Mouse (Mus musculus): ENCODE measurements at regions not wholly inside any gene's neighbourhood (a gene's known extent, or its start where the extent isn't known, plus 50 kb on each side); places are given as distances from the start of the nearest gene placed in this dataset.

DNA sequence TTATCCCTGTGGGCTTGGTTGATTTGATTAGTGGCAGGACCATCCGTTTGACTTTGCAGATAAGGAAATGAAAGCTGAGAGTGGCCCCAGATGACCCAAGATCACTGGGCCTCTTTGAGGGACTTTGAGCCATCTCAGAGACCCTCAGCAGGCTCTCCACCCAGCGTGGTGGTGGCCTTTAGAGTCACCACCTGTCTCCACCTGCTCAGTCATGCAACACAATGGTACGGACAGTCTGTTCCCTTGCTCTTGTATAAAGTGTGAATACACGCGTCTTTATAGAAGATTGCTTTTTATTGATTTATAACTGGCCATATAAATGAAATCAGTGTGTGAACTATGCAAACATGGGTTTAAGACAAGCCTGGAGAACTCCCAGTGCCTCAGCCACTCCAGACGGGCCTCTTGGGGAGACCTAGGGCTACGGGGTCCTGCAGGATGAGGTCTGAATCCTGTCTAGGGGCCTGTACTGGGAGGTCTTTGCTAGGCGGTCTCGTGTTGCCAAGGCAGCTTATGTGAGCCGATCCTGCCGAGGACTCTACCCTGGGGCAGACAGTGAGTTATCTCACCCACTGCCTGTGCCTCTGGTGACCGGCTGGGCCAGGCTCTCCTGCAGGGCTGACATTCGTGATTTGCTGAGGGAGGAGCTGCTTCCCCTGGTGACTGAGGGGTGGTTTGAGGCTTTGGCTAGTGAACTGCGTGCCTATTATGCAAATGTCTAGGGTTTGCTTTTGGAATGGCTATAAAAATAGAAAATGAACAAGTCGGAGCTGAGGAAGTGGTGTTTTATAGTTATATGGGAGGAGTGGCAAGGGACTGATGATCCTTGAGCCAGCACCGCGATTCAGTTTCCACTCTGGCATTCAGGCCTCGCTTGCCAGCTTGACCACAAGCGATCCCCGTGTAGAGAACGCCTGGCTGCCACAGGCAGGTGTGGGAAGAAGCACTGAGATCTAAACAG lies 176.5 kb downstream of the Fam43a start:
- no peak for DNase-seq

DNA sequence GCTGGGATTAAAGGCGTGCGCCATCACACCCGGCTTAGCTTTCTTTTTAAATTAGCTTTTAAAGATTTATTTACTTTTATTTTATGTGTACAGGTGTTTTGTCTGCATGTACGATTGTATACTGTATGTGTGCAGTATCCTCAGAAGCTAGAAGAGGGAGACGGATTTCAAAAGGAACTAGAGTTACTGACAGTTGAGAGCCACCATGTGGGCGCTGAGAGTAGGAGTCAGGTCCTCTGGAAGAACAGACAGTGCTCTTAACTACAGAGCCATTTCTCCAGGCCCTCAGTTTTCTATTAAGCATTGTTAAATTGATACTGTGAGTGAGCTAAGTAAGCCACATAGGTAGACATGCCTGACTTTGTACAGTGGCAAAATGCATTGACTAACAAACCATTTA lies 177.9 kb downstream of the Fam43a start:
- DNase-seq, result no peak

DNA sequence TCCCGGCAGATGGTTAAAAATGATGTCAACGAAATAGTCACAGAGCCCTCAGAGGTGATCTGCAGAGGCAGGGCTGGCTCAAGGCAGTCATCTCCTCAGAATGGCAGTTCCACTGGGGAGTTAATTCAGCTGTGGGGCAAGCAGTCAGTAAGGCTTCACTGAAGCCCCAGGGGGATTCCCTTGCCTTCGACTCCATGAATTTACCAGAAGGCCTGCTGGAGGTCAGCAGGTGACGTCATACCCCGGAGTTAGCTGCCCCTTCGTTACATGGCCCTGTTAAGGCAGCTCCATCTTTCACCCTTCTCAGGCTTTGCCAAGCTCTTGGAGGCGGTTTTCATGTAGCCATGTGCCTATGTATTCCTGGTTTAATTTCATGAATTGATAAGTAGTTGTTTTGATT lies 178.6 kb downstream of the Fam43a start:
- no peak for DNase-seq

DNA sequence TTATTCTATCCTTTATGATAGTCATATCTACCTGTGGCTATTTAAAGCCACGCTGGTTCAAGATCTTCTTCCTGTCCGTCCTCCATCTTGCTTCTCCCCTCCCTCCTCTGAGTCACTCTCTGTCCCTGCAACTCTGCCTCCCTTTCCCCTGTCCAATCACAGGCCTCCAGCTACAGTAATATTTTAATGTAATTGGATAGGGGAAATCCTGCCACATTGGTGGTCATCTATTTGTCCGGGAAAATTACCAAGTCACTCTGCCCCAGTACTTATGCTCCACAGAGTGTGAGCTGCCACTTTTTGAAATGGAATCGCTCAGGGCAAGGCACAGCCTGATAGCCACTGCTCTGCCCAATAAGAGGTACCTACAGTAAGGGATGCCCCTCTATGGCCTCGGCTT lies 179.4 kb downstream of the Fam43a start:
- DNase-seq, result no peak

DNA sequence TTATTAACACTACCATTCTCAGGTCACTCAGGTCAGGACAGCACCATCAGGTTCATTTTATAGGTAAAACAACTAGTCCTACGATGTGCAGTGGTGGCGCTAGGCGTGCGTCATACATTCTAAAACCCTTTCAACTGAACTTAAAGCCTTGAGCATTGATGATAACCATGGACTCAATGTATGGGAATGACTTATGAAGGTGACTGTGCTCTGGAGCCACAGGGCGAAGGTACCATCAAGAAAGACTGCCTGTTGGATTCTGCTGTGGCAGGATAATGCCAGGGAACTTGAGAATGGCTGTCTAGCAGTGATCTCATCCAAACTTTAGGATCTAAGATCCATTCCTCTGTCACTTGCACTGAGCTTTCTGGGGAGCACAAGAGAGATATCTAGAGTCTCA lies 184.7 kb downstream of the Fam43a start:
- no peak for DNase-seq

DNA sequence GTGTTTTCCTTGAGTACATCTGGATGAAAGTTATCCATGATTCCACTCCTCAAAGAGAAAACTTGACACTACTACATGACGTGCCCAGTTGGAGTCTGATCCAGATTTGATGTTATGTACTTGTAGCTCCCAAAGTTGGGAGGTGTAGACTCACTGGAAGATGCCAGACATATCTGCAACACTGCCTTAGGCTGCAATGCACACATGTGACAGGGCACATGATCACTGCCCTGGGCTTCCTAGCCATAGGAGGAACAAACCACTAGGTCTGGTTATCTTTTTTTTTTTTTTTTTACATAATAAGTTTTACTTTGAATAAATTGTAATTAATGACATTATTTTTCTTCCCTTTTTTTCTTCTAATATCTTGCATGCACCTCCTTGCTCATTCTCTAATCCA lies 185.4 kb downstream of the Fam43a start:
- DNase-seq, result no peak

DNA sequence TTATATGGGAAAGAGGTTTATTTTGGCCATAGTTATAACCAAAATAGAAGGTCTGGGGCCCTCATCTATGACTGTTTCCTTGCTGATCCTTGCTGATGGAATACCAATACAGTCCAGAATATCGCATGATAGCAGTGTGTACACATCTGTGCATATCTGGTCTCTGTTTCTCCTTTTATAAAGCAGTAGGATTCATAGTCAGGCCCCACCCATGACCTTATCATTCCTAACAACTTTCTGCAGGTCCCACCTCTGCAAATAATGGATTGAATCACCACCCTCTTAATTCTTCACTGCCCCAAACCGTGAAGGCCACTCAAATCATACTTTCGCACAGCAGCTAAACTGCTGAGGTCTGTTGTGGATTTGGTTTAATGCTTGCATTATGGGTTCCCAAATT lies 186.5 kb downstream of the Fam43a start:
- no peak for DNase-seq

DNA sequence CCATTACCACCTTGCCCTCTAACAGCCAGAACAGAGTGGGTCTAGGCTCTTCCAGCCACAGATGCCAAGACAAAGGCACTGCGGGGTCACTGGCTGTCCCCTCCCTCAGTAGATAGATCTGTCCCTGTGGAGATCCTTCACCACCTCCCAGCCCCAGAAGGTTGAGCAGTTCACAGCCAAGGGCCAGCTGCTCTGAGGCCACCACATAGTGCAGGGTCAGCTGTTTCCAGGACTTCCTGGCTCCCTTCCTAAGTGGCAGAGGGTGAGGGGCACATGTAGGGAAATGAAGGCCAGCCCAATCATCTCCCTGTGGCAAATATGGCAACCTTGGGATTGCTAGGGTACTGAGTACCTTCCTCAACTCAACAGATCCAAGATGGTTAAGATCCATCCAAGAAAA lies 187.8 kb downstream of the Fam43a start:
- DNase-seq, result no peak

DNA sequence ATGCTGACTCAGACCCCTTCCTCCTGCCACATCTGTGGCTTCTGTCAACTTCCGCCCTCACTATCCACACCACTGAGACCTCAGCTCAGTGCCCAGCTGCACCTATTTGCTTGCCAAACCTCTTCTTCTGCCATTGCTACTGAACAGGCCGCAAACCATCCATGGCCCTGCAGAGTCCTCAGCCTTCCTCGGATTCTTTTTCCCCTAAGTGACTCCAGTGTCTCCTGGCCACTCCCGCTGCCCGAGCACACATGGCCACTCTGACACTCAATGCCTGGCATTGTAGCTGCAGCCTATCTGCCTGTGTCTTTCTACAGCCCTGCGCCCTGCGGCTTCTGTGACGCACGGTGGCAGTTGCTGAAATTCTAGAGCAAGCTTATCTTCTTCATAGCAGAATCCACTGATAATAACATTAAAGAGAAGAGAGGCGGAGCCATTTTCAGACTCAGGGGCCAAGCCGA lies 188.8 kb downstream of the Fam43a start:
- no peak for DNase-seq

DNA sequence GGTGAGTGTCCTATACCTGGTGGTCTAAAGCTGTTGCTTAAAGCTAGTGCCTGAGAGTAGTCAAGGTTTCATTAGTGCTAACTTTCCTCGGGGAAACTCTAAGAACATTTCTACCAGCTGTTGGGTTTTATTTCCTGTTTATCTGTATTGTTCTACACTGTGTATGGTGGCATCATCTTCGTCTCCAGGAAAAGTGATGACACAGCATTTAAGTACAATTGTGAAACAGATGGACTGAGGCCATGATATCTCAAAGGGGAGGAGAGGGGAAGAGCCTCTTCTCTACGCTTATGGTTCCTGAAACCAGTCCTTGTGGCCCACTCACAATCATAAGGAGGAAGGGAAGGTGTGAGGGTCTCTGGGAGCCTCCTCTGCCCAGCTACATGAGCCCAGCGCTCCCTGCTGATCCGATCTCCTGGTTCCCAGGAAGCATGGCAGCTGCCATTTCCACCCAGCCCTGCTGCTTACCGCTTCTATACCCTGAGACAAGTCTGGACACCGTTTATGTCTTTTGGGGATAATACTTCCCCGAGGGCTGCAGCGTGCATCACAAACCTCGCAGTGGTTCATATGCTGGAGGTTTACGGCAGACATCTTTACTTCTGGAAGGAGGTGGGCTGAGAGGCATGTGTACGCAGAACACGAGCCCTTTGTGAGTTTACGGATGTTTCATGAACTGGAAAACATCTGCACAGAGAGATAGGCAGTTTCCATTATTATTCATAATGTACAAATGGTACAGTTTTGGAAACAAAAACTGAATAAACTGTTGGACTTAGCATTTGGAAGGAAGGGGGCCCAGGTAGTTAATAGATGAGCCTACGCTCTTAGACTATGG lies 189.6 kb downstream of the Fam43a start:
- no peak for DNase-seq

DNA sequence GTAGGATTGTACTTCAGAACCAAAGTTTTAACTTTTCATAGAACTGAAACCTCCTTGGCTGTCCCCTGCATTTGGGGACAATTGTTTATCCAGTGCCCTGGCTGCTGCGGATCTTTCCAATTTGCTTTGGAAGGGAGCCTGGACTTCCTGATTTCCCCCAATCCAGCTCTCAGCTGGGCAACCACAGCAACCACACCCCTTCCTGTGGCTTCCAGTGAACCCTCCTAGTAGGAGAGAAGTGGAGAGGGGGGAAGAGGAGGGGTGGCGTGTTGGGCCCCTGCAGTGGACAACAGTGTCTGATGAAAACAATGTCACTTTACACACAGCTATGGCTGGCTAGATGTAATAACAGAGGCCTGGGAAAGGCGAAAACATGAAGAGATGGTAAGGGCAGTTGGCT lies 190.5 kb downstream of the Fam43a start:
- no peak for DNase-seq

DNA sequence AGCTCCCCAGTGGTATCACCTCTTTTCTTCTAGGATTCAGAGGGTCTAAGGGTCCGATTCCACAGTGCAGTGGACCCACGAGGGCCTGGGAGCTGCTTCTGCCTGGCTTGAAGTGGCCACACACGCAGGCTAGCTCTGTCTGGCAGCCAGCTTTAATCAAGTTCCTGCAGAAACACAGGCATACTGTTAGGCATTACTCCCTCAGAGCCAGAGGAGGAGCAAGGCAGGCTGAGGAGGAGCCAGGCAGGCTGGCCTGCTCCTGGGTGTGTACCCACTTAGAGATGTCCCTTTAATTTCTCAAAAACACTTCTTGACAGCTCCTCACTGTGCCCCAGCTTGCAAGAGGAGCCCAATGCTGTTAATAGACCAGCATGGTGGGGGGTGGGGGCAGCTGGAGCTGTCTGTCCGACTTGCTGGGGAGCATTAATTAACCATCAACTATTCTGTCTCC lies 191.1 kb downstream of the Fam43a start:
- no peak for DNase-seq

DNA sequence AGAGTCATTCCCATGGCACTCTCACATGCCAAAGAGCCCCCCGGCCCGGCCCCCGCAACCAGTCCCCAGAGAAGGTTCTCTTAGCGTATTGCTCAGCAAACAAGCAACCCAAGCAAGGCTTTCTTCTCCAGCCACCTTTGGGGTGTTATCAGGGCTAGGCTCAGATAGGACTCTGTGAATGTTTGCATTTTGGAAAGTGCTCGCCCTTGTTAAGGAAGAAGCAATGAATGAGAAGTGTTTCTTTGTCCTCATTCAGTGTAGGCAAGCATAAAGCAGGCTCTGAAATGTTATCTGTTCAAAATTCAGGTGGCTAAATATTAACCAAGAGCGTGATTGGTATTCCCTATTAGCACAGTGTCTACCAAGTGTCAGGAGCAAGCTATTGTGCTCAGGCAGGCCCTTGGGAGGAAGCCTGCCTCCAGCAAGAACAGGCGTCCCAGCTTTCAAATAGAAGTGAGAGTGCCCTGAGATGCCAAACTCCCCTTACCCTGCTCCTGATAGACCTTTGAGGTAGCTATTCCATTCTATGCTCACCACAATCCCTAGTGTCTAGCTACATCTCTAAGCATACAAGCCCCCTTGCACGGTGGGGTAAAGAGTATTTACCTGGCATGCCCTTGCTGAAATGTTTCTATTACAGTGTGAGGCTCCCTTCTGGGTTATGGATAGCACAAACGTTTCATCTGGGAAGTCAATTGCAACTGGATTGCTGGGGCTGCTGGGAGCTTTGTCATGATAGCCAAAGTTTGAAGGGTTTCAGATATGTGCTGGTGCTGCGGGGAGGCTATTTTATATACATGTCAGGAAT lies 191.7 kb downstream of the Fam43a start:
- DNase-seq, result no peak

DNA sequence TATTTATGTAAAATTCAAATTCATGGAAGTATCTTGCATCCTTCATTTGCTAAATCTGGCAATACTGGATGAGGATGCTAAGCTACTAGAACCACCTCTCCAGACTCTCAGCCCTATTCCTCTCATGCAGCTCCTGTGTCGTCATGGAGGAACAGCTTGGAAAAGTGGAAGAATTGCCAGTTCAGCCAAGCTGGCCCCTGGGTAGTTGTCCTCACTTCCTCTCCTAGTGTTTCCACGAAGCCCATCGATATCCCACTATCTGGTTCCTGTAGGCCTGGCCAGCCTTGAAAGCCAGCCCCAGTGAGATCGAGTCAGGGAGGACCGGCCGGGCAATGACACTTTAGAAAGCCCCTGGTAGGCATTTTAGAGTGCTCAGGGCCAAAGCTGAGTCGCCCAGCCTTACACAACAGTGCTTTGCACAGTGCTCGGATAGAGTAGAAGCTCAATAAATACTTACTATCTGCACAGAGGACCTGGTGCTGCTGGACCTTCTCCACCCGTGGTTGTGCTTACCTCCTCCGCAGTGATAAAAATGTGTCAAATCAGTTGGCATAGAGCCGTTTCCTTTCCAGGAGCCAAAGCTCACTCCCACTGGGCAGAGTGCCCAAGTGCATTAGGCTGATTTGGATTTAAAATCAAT lies 193.3 kb downstream of the Fam43a start:
- DNase-seq, result no peak

DNA sequence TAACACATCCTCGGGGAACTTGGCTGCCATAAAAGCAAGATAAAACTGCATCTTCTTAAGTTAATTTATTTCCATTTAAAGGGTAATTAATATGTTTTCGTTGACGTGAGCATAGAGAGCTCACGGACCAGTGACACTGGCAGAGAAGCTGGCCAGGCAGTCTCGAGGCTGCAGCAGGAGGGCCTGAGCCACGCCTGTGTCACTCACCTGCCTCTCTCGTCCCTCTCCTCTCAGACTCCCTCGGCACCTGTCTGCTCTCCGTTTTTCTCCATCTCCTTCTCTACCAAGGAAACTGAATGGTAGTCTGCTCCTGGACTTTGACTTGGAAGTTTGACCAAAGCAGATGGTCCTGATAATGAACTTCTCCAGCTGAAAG lies 193.8 kb downstream of the Fam43a start:
- DNase-seq, result no peak

DNA sequence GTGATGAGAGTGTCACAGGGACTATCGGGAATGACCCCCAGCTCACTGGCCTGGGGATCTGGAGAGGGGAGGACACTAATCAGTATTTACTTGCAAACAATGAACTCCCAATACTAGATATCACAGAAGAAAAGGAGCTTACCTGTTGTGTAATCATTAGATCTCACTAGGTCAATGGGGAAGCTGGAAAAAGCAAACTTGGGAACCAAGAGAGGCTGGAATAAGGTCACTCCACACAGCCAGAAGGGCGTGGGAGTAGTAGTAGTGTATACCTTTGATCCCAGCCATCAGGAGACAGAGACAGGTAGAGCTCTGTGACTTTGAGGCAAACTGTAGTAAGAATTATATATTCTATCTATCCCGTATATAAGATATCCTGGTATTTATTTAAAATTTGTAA lies 194.3 kb downstream of the Fam43a start:
- no peak for DNase-seq

DNA sequence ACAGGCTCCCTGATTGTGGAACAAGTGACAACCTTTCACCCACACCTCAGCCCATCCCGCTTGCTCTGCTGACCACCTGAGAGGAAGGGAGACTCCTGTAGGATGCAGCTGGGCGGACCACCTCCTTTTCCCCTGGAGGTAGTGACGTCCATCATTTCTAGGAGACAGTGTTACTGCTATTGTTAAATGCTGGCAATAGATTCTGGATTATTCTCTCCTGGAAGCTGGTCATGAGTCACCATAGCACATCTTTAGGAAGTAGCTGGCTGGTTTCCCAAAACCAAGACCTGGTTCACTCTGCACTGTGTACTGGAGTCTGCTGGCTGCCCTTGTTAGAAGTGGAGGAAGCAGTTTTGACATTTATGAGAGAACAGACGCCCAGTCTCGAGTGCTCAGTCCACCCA lies 196.0 kb downstream of the Fam43a start:
- DNase-seq, result no peak

DNA sequence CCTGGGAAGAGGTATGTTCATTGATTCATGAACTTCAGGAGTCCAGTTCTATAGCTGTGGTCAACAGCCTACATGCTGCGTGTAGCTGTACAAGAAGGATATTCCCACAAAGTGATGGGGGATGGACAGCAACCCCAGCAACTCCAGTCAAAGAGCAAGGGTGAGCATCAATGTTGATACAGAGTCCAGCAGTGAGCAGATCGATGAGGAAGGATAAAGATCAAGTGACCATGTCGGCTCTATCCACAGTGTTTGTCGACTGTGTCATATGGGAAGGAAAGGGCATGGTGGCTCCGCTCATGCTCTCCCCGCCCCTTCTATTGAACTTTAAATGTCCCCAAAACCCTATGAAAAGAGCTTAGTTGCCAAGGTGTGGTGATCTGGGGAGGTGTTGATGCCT lies 196.6 kb downstream of the Fam43a start:
- DNase-seq, result no peak

DNA sequence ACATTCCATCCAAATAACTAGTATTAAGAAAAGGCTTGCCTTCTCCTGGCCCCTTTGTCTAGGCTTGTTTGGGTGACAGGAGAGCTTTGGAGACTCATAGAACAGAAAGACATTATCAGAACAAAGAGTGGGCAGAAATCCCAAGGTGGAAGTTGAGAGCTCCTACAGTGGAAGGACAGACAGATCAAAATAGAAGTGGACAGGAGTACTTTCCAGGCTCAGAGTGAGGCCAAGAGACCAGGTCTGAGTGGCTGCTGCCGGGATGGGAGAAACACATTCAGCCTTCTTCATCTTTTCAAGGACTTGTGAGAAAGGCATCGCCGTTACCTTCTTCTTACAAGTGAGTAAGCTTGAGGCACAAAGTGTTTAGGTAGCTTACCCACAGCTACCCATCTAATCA lies 197.5 kb downstream of the Fam43a start:
- DNase-seq, result no peak

DNA sequence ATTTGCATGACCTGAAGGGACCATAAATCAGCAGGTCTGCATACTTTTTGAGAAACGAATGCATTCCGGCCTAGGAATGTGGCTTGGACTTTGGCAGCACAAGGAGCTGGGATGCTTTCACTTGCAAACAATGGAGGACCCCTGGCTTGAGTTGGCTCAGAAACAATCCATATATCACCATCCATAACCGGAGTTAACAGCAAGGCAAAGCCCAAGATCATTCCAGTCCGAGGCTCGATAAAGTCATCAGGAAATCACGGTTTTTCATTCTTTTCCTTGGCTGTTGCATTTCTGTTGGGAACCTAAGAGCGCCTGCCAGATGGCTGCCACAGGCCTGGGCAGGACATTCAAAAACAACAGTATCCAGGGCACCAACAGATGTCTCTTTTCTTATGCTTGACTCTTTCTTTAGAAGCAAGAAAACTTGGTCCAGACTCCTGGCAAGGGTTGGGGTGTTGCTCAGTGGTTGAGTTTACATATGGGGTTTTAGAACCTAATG lies 198.5 kb downstream of the Fam43a start:
- no peak for DNase-seq

DNA sequence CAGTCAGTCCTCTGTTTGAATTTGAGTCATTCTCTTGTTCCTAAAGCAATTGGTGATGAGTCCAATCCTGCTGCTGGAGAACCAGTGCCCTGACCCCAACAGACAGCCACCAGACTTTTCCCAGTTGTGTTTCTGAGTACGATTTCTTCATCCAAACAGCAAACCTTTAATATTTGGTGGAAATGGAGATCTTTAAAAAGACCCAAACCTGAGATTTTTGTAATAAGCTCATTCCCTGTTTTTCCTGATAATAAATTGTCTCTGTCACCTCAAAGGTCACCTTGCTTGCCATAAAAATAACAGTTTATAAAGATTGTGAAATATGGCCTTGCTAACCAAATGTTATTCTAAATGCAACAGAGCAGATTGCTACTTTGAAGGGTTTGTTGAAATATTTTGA lies 199.0 kb downstream of the Fam43a start:
- DNase-seq, result no peak

All from thymus, postnatal 4 days (tissue).